Mouse (Mus musculus) embryo, embryonic 11 days (tissue): ENCODE measurements around the gene D630039A03Rik.

Experiments used
- DNase-seq: peaks from one replicate; pipeline ENCODE4 v3.0.0-alpha.2; 2015

D630039A03Rik gene

DNA sequence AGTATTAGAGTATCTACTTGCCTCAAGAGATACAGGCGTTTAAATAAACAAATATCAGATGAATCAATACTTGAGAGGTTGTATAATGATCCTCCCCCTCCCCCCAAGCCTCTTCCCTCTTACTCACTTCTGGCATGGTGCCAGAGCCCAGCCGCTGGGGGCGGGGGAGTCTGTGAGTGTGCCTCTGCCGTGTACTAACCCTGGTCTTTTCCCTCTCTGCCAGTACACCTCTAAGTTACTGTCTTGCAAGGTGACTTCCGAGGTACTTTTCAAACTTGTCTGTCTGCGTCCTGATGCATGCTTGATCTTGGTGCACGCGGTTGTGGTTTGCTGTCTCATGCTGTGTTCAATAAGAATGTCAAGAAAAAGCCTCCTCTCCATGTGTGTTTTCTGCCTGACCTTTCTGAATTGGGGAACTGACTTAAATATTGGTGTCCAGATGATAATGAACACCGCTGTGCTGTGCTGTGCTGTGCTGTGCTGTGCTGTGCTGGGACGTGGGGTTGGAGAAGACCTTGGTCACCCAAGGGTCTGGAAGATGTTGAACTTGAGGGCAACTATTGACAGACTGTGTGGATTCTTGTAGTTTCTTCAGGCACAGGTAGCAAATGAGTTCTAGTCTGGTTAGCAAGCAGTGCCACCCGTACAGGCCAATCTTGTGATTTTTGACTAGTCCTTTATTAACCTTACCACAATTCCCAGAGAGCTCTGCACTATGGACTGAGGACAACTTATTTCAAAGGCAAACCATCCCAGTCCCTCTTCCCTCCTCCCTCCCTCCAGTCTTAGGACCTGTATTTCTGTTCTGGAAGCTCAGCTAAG is 29.8 kb downstream of the D630039A03Rik start:
- peak; percentile 66 for DNase-seq

GRCm38 (mm10) chr4:57885186-57885585 is 30.9 kb downstream of the D630039A03Rik start:
- DNase-seq = no peak

GRCm38 (mm10) chr4:57884511-57884910 is 31.6 kb downstream of the D630039A03Rik start:
- no peak for DNase-seq

GRCm38 (mm10) chr4:57883520-57884421 is 32.3 kb downstream of the D630039A03Rik start:
- no peak for DNase-seq

GRCm38 (mm10) chr4:57879804-57880357 is 36.2 kb downstream of the D630039A03Rik start:
- DNase-seq = peak; percentile 85

GRCm38 (mm10) chr4:57879137-57879536 is 37.0 kb downstream of the D630039A03Rik start:
- no peak for DNase-seq

GRCm38 (mm10) chr4:57867454-57867853 is 48.6 kb downstream of the D630039A03Rik start:
- DNase-seq = no peak

- no peak for DNase-seq
These were observed 49.1 kb downstream of the D630039A03Rik start for GRCm38 (mm10) chr4:57866990-57867389.

- DNase-seq = peak; percentile 36
These were observed 50.0 kb downstream of the D630039A03Rik start for GRCm38 (mm10) chr4:57866088-57866487.

GRCm38 (mm10) chr4:57862269-57862986 is 53.7 kb downstream of the D630039A03Rik start:
- DNase-seq = no peak

GRCm38 (mm10) chr4:57861856-57862255 is 54.2 kb downstream of the D630039A03Rik start:
- DNase-seq = no peak

- DNase-seq = no peak
These were observed 54.9 kb downstream of the D630039A03Rik start for GRCm38 (mm10) chr4:57861166-57861565.

DNA sequence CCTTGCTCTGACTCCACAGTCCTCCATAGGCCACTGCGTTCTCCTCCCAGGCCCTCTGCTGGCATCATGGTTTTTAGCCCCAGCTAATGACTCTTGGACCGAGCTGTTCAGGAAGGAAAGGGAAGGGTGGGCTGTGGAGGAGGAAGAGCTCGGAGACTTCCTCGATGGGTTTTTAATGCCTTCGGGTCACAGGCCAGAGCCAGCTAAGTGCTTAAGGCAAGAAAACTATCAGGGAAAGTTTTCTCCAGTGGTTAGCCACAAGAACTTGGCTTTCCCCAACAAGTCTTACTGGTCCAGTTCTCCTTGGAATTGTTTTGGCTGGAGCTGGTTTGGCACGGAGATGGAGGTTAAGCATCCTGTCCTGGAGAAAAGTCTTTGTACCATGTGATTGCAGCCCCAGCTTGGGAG is 55.9 kb downstream of the D630039A03Rik start:
- no peak for DNase-seq
